Mouse (Mus musculus): ENCODE measurements around the gene Atf4.
A peak's percentile ranks its signal among the peaks of the same experiment; 100 is the strongest.

The Atf4 gene

GRCm38 (mm10) chr15:80254847-80255645 lies at the start of gene Atf4:
TSS of gene Atf4 (plus strand) at chr15:80255184.
- peak; percentile 99 for DNase-seq

- DNase-seq: no peak
These were observed 48.9 kb upstream of the Atf4 start for GRCm38 (mm10) chr15:80206057-80206565.

GRCm38 (mm10) chr15:80208446-80208845 lies 46.5 kb upstream of the Atf4 start:
- DNase-seq: no peak

GRCm38 (mm10) chr15:80213688-80214087 lies 41.3 kb upstream of the Atf4 start:
- DNase-seq: no peak

- DNase-seq: no peak
These were observed 39.1 kb upstream of the Atf4 start for GRCm38 (mm10) chr15:80215716-80216479.

- no peak for DNase-seq
These were observed 38.5 kb upstream of the Atf4 start for GRCm38 (mm10) chr15:80216480-80216820.

- no peak for DNase-seq
These were observed 37.5 kb upstream of the Atf4 start for GRCm38 (mm10) chr15:80217476-80217875.

- no peak for DNase-seq
These were observed 35.8 kb upstream of the Atf4 start for GRCm38 (mm10) chr15:80219211-80219610.

GRCm38 (mm10) chr15:80219705-80220657 lies 35.0 kb upstream of the Atf4 start:
- no peak for DNase-seq

GRCm38 (mm10) chr15:80221031-80221430 lies 34.0 kb upstream of the Atf4 start:
- DNase-seq: no peak

- DNase-seq: no peak
These were observed 31.2 kb upstream of the Atf4 start for GRCm38 (mm10) chr15:80223751-80224150.

- peak; percentile 38 for DNase-seq
These were observed 29.8 kb upstream of the Atf4 start for GRCm38 (mm10) chr15:80225208-80225607.

- no peak for DNase-seq
These were observed 29.2 kb upstream of the Atf4 start for GRCm38 (mm10) chr15:80225796-80226195.

GRCm38 (mm10) chr15:80228071-80228800 lies 26.7 kb upstream of the Atf4 start:
- no peak for DNase-seq

- no peak for DNase-seq
These were observed 22.7 kb upstream of the Atf4 start for GRCm38 (mm10) chr15:80232331-80232730.

- no peak for DNase-seq
These were observed 21.9 kb upstream of the Atf4 start for GRCm38 (mm10) chr15:80233053-80233452.

- peak; percentile 99 for DNase-seq
These were observed 21.1 kb upstream of the Atf4 start, which contains the start of gene Mief1 for GRCm38 (mm10) chr15:80233733-80234509. TSS of gene Mief1 (plus strand) at chr15:80234018.

GRCm38 (mm10) chr15:80235535-80235934 lies 19.4 kb upstream of the Atf4 start, which contains the start of gene AC140267.1:
TSS of gene AC140267.1 (plus strand) at chr15:80235835.
- DNase-seq: no peak

- DNase-seq: no peak
These were observed 6.8 kb upstream of the Atf4 start for GRCm38 (mm10) chr15:80248135-80248534.

- no peak for DNase-seq
These were observed 6.4 kb upstream of the Atf4 start for GRCm38 (mm10) chr15:80248596-80248995.

GRCm38 (mm10) chr15:80249672-80250071 lies 5.3 kb upstream of the Atf4 start:
- DNase-seq: no peak

Data from right cerebral cortex, adult 18-20 months (tissue).